Mouse (Mus musculus): ENCODE data around the gene Ebf1. TPM values are rescaled to one million over a fixed set of nuclear protein-coding genes. Genes with fewer than 3 reads are reported as not detected.

Ebf1 gene
- polyA plus RNA-seq, 1 experiment = 188 TPM

- H3K27ac ChIP-seq (ENCODE audit: control insufficient read depth, insufficient read depth, low read depth, low read length, poor library complexity) = no peak overlapping the region
- no peaks in the 10 kb centered on the region for H3K4me1 ChIP-seq (ENCODE audit: control insufficient read depth, insufficient read depth, low read length)
- WGBS = 33% methylated on average over 20 of the region's 20 CpGs
- H3K4me3 ChIP-seq (replicated peaks; ENCODE audit: control insufficient read depth, low read depth, low read length) = no peak overlapping the region
- TF ChIP-seq CTCF (IDR thresholded peaks at IDR 0.05; ENCODE audit: control insufficient read depth, insufficient read depth, low read length) (no peak), POLR2A (IDR thresholded peaks at IDR 0.05; ENCODE audit: borderline replicate concordance, control insufficient read depth, low read depth, low read length) (no peak)
Observed at GRCm38 (mm10) chr11:44684486-44685076, 67.5 kb downstream of the Ebf1 start.

- 74% methylated on average over 3 of the region's 3 CpGs for WGBS
- Histone ChIP-seq H3K4me1 (ENCODE audit: control insufficient read depth, insufficient read depth, low read length) (no peaks in the 10 kb centered on the region), H3K4me3 (replicated peaks; ENCODE audit: control insufficient read depth, low read depth, low read length) (no peak overlapping the region), H3K27ac (ENCODE audit: control insufficient read depth, insufficient read depth, low read depth, low read length, poor library complexity) (no peak overlapping the region)
- no peak for TF ChIP-seq POLR2A (IDR thresholded peaks at IDR 0.05; ENCODE audit: borderline replicate concordance, control insufficient read depth, low read depth, low read length)
- TF ChIP-seq CTCF (IDR thresholded peaks at IDR 0.05; ENCODE audit: control insufficient read depth, insufficient read depth, low read length) = no peak
Observed at GRCm38 (mm10) chr11:44685129-44685528, 68.0 kb downstream of the Ebf1 start.

- TF ChIP-seq POLR2A (IDR thresholded peaks at IDR 0.05; ENCODE audit: borderline replicate concordance, control insufficient read depth, low read depth, low read length) = no peak
- TF ChIP-seq CTCF (IDR thresholded peaks at IDR 0.05; ENCODE audit: control insufficient read depth, insufficient read depth, low read length) = no peak
- H3K27ac ChIP-seq (ENCODE audit: control insufficient read depth, insufficient read depth, low read depth, low read length, poor library complexity) = no peak overlapping the region
- H3K4me1 ChIP-seq (ENCODE audit: control insufficient read depth, insufficient read depth, low read length) = no peaks in the 10 kb centered on the region
- 39% methylated on average over 21 of the region's 21 CpGs for WGBS
- H3K4me3 ChIP-seq (replicated peaks; ENCODE audit: control insufficient read depth, low read depth, low read length) = no peak overlapping the region
Observed at GRCm38 (mm10) chr11:44685911-44686361, 68.8 kb downstream of the Ebf1 start.

- Histone ChIP-seq H3K4me1 (ENCODE audit: control insufficient read depth, insufficient read depth, low read length) (no peaks in the 10 kb centered on the region), H3K27ac (ENCODE audit: control insufficient read depth, insufficient read depth, low read depth, low read length, poor library complexity) (no peak overlapping the region), H3K4me3 (replicated peaks; ENCODE audit: control insufficient read depth, low read depth, low read length) (no peak overlapping the region)
- no peak for TF ChIP-seq CTCF (IDR thresholded peaks at IDR 0.05; ENCODE audit: control insufficient read depth, insufficient read depth, low read length)
- no peak for TF ChIP-seq POLR2A (IDR thresholded peaks at IDR 0.05; ENCODE audit: borderline replicate concordance, control insufficient read depth, low read depth, low read length)
- WGBS = 74% methylated on average over 12 of the region's 12 CpGs
Observed at GRCm38 (mm10) chr11:44686378-44686777, 69.3 kb downstream of the Ebf1 start.

- TF ChIP-seq CTCF (IDR thresholded peaks at IDR 0.05; ENCODE audit: control insufficient read depth, insufficient read depth, low read length) (no peak), POLR2A (IDR thresholded peaks at IDR 0.05; ENCODE audit: borderline replicate concordance, control insufficient read depth, low read depth, low read length) (no peak)
- no peak overlapping the region for H3K4me3 ChIP-seq (replicated peaks; ENCODE audit: control insufficient read depth, low read depth, low read length)
- whole genome bisulfite sequencing = 70% methylated on average over 3 of the region's 3 CpGs
Observed at GRCm38 (mm10) chr11:44688542-44688941, 71.4 kb downstream of the Ebf1 start.

GRCm38 (mm10) chr11:44689571-44690264, 72.6 kb downstream of the Ebf1 start:
- Histone ChIP-seq H3K27ac (ENCODE audit: control insufficient read depth, insufficient read depth, low read depth, low read length, poor library complexity) (no peak overlapping the region), H3K4me3 (replicated peaks; ENCODE audit: control insufficient read depth, low read depth, low read length) (no peak overlapping the region), H3K4me1 (ENCODE audit: control insufficient read depth, insufficient read depth, low read length) (no peaks in the 10 kb centered on the region)
- TF ChIP-seq POLR2A (IDR thresholded peaks at IDR 0.05; ENCODE audit: borderline replicate concordance, control insufficient read depth, low read depth, low read length) (no peak), CTCF (IDR thresholded peaks at IDR 0.05; ENCODE audit: control insufficient read depth, insufficient read depth, low read length) (no peak)
- 73% methylated on average over 7 of the region's 7 CpGs for WGBS

More at GRCm38 (mm10) chr11:44688542-44688941, 71.4 kb downstream of the Ebf1 start:
- H3K27ac ChIP-seq (ENCODE audit: control insufficient read depth, insufficient read depth, low read depth, low read length, poor library complexity) = no peak overlapping the region
- H3K4me1 ChIP-seq (ENCODE audit: control insufficient read depth, insufficient read depth, low read length) = no peaks in the 10 kb centered on the region

GRCm38 (mm10) chr11:44690265-44690572, 73.1 kb downstream of the Ebf1 start:
- 80% methylated on average over 5 of the region's 5 CpGs for WGBS
- TF ChIP-seq CTCF (IDR thresholded peaks at IDR 0.05; ENCODE audit: control insufficient read depth, insufficient read depth, low read length) (no peak), POLR2A (IDR thresholded peaks at IDR 0.05; ENCODE audit: borderline replicate concordance, control insufficient read depth, low read depth, low read length) (no peak)

GRCm38 (mm10) chr11:44695416-44695815, 78.3 kb downstream of the Ebf1 start:
- no peak overlapping the region for H3K4me3 ChIP-seq (replicated peaks; ENCODE audit: control insufficient read depth, low read depth, low read length)
- H3K4me1 ChIP-seq (ENCODE audit: control insufficient read depth, insufficient read depth, low read length) = no peaks in the 10 kb centered on the region
- WGBS = 76% methylated on average over 9 of the region's 9 CpGs
- TF ChIP-seq CTCF (IDR thresholded peaks at IDR 0.05; ENCODE audit: control insufficient read depth, insufficient read depth, low read length) (no peak), POLR2A (IDR thresholded peaks at IDR 0.05; ENCODE audit: borderline replicate concordance, control insufficient read depth, low read depth, low read length) (no peak)
- no peak overlapping the region for H3K27ac ChIP-seq (ENCODE audit: control insufficient read depth, insufficient read depth, low read depth, low read length, poor library complexity)

More at GRCm38 (mm10) chr11:44690265-44690572, 73.1 kb downstream of the Ebf1 start:
- no peak overlapping the region for H3K4me3 ChIP-seq (replicated peaks; ENCODE audit: control insufficient read depth, low read depth, low read length)
- no peaks in the 10 kb centered on the region for H3K4me1 ChIP-seq (ENCODE audit: control insufficient read depth, insufficient read depth, low read length)
- no peak overlapping the region for H3K27ac ChIP-seq (ENCODE audit: control insufficient read depth, insufficient read depth, low read depth, low read length, poor library complexity)

Data from bone marrow, adult 2 months (tissue).